Mouse (Mus musculus) midbrain, embryonic 13.5 days (tissue): ENCODE measurements at regions not wholly inside any gene's neighbourhood (a gene's known extent, or its start where the extent isn't known, plus 50 kb on each side); places are given as distances from the start of the nearest gene placed in this dataset.
A peak's percentile ranks its signal among the peaks of the same experiment; 100 is the strongest.

Experiments
- ATAC-seq: fragments of 200-750 bp; cut with Nextera tagmentation; 2 replicates; pipeline ENCODE4 v1.8.0; 2017; ENCODE audit warnings: mild to moderate bottlenecking, moderate TSS enrichment, moderate library complexity
- H3K27ac ChIP-seq: fragments of 300-500 bp; sonication (generic); 2 replicates; pipeline ENCODE4 v1.5.1; 2015; ENCODE audit warnings: inconsistent platforms, mild to moderate bottlenecking, moderate library complexity
- H3K27me3 ChIP-seq: fragments of 300-500 bp; sonication (generic); 2 replicates; pipeline ENCODE4 v1.6.1; 2015; ENCODE audit warnings: mild to moderate bottlenecking, inconsistent platforms
- H3K36me3 ChIP-seq: fragments of 300-500 bp; sonication (generic); 2 replicates; pipeline ENCODE4 v1.6.1; 2015; ENCODE audit warnings: mild to moderate bottlenecking, inconsistent platforms
- H3K4me1 ChIP-seq: fragments of 300-500 bp; sonication (generic); replicated peaks from 2 replicates; pipeline ENCODE4 v1.6.1; 2015; ENCODE audit warnings: inconsistent platforms
- H3K4me2 ChIP-seq: fragments of 300-500 bp; sonication (generic); replicated peaks from 2 replicates; pipeline ENCODE4 v1.6.1; 2015; ENCODE audit warnings: moderate library complexity, mild to moderate bottlenecking, inconsistent platforms
- H3K4me3 ChIP-seq: fragments of 300-500 bp; sonication (generic); replicated peaks from 2 replicates; pipeline ENCODE4 v1.5.1; 2015; ENCODE audit warnings: mild to moderate bottlenecking, inconsistent platforms
- H3K9ac ChIP-seq: fragments of 300-500 bp; sonication (generic); replicated peaks from 2 replicates; pipeline ENCODE4 v1.6.1; 2015; ENCODE audit warnings: mild to moderate bottlenecking, inconsistent platforms
- H3K9me3 ChIP-seq: fragments of 300-500 bp; sonication (generic); 2 replicates; pipeline ENCODE4 v1.6.1; 2016; ENCODE audit warnings: mild to moderate bottlenecking, inconsistent platforms
- WGBS: fragments of 180-500 bp; shearing (Covaris S2); methylation state at CpG from one replicate; pipeline ENCODE4 v1.1.7; 2015; 5-methylcytosine and 5-hydroxymethylcytosine counted together

DNA sequence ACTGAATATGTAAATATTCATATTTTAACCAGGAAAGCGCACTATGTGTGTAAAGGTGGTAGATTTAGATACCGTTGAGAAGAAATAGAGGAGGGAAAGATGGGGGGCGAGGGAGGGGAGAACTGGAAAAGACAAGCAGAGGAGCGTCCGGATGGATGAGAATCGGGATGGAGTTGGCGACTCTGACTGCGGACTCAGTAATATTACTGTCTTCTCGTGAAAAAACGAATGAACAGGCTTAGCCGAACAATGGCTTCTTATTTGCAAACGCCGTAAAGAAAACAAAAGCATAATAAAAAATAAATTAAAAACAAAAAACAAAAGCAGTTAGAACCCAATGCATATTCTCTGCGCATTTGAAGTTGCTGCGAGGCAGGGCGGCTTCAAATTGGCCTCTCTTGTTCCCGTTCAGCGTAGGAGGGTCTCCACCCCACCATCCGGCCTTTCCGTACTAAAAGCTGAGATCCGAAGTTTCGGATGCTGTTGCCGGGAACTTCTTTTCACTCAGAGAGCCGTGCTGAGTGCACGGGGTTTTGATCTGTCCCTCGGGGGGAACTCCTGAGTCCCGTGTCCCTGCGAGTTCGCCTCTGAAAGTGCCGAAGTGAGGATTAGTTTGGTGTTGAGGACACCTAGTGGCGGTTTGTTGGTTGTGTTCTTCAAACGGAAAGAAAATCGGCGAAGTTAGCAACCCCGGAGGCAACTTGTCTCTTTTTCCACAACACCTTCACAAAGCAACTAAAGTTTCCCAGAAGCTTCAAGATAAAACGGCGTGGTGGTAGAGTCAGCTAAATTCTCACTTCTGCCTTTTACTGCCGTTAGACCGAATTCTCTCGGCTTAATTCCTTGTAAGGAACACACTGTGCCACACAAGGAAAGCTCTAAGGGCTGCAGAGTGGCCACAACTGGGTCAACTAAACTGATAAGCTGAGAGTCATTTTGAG is 154.7 kb upstream of the Dmrta1 start:
- Histone ChIP-seq H3K27ac (no peak overlapping the region), H3K9me3 (no peaks in the 10 kb centered on the region), H3K4me1 (no peaks in the 10 kb centered on the region; the same call in 1 of the 2 replicates), H3K4me3 (peak overlapping the region; percentile 47), H3K27me3 (peaks cover 42% of the 10 kb centered on the region), H3K4me2 (peak overlapping the region; percentile 69), H3K36me3 (no peaks in the 10 kb centered on the region), H3K9ac (peak overlapping the region; percentile 45; the same call in 1 of the 2 replicates)
- peak; percentile 87 for ATAC-seq
- WGBS, result 1% methylated on average over 40 of the region's 40 CpGs

DNA sequence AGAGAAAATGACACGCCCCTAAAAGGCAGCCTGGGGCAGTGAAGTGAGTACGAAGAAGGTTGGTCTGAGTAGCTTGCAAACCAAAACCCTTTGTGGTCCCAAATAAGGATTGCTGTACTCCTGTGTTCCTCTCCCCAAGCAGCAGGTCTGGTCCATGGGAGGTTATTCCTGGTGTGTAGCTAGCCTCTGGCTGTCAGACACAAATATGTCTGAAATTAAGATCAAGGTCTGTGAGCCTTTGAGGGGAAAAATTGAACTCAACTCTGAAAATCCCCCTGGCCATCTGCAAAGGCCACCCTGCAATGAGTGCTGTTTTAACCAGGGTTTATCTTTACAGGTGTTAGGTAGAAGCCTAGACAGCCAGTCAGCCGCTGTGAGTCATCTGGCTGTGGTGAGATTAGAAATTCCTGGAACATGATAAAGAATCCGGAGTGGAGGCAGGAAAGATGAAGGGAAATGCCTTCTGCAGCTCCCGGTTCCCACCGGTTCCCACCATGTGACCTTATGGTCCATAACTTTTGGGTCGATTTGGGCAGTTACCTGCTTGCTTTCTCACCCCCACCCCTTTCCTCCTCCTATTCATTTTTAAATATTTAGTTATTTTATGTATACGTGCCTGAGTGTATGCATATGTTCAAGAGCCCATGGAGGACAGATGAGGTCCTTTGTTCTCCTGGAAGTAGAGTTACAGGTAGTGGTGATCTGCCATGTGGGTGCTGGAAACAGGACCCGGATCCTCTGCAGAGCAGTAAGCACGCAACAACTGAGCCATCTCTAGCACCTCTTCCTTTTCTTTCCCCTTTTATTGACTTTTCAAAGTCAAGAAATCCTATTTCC is 155.6 kb upstream of the Dmrta1 start:
- Histone ChIP-seq H3K36me3 (no peaks in the 10 kb centered on the region), H3K27me3 (peaks cover 42% of the 10 kb centered on the region), H3K27ac (no peak overlapping the region), H3K4me3 (peak overlapping the region; percentile 47), H3K9me3 (no peaks in the 10 kb centered on the region), H3K9ac (no peak overlapping the region), H3K4me1 (no peaks in the 10 kb centered on the region; the same call in 1 of the 2 replicates), H3K4me2 (peak overlapping the region; percentile 69)
- 16% methylated on average over 10 of the region's 10 CpGs for WGBS
- peak; percentile 22; the same call in 1 of the 2 replicates for ATAC-seq

GRCm38 (mm10) chr4:89518027-89518426 is 161.2 kb upstream of the Dmrta1 start:
- peaks cover 6% of the 10 kb centered on the region; the same call in 1 of the 2 replicates for H3K4me1 ChIP-seq
- H3K9me3 ChIP-seq, result no peaks in the 10 kb centered on the region
- H3K27me3 ChIP-seq, result peaks cover 14% of the 10 kb centered on the region
- H3K4me2 ChIP-seq, result no peak overlapping the region
- no peak overlapping the region for H3K4me3 ChIP-seq
- no peaks in the 10 kb centered on the region for H3K36me3 ChIP-seq
- H3K9ac ChIP-seq, result no peak overlapping the region
- ATAC-seq, result no peak
- H3K27ac ChIP-seq, result no peak overlapping the region
- 86% methylated on average over 3 of the region's 3 CpGs for WGBS

GRCm38 (mm10) chr4:89515823-89516411 is 163.3 kb upstream of the Dmrta1 start:
- Histone ChIP-seq H3K9ac (no peak overlapping the region), H3K4me1 (peaks cover 6% of the 10 kb centered on the region; the same call in 1 of the 2 replicates), H3K27ac (no peak overlapping the region), H3K36me3 (no peaks in the 10 kb centered on the region), H3K9me3 (no peaks in the 10 kb centered on the region), H3K27me3 (no peaks in the 10 kb centered on the region), H3K4me3 (no peak overlapping the region), H3K4me2 (no peak overlapping the region)
- 52% methylated on average over 7 of the region's 7 CpGs for WGBS
- ATAC-seq, result no peak

DNA sequence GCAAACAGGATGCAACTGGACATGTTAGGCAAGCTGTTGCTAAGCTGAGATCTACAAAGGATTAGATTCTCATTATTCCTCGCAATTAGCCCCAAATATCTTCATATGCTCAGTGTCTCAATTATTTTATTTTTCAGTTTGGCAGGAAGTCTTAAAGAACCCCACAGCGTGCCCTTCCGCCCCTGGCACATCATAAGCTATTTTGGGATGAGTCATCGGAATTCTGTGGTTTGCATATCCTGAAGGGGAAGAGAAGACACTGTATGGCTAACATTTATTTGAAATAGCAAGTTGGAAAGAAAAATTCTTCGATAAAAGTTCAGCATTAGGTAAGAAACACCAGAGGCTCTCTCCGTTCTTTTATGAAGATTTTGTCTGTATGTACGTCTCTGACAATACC is 164.3 kb upstream of the Dmrta1 start:
- no peaks in the 10 kb centered on the region for H3K36me3 ChIP-seq
- 90% methylated on average over 7 of the region's 7 CpGs for WGBS
- ATAC-seq, result no peak
- no peaks in the 10 kb centered on the region for H3K9me3 ChIP-seq
- H3K27me3 ChIP-seq, result no peaks in the 10 kb centered on the region
- no peak overlapping the region for H3K4me2 ChIP-seq
- no peak overlapping the region for H3K9ac ChIP-seq
- H3K4me3 ChIP-seq, result no peak overlapping the region
- H3K4me1 ChIP-seq, result peaks cover 6% of the 10 kb centered on the region; the same call in 1 of the 2 replicates
- H3K27ac ChIP-seq, result no peak overlapping the region

DNA sequence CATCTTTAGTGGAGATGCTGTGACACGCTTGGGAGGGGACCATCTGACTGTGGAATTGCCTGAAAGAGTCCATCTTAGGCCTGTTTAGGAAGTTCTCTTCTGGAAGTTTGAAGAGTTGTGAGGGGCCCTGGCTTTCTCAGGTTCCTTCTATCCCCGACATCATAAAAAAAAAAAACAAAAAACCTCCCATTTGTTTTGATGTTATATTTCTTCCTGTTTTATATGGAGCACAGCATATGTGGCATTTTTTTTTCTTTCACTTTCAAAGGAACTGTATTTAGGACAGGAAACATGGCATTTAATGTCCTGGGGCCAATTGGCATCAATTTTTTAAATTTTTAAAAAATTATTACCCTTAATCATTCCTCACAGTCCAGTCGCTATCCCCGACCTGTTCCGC is 168.6 kb upstream of the Dmrta1 start:
- Histone ChIP-seq H3K4me3 (no peak overlapping the region), H3K9me3 (no peaks in the 10 kb centered on the region), H3K27me3 (no peaks in the 10 kb centered on the region), H3K4me2 (no peak overlapping the region), H3K9ac (no peak overlapping the region), H3K4me1 (peaks cover 1% of the 10 kb centered on the region; the same call in 1 of the 2 replicates), H3K27ac (no peak overlapping the region), H3K36me3 (no peaks in the 10 kb centered on the region)
- 92% methylated on average over 5 of the region's 5 CpGs for WGBS
- no peak for ATAC-seq

DNA sequence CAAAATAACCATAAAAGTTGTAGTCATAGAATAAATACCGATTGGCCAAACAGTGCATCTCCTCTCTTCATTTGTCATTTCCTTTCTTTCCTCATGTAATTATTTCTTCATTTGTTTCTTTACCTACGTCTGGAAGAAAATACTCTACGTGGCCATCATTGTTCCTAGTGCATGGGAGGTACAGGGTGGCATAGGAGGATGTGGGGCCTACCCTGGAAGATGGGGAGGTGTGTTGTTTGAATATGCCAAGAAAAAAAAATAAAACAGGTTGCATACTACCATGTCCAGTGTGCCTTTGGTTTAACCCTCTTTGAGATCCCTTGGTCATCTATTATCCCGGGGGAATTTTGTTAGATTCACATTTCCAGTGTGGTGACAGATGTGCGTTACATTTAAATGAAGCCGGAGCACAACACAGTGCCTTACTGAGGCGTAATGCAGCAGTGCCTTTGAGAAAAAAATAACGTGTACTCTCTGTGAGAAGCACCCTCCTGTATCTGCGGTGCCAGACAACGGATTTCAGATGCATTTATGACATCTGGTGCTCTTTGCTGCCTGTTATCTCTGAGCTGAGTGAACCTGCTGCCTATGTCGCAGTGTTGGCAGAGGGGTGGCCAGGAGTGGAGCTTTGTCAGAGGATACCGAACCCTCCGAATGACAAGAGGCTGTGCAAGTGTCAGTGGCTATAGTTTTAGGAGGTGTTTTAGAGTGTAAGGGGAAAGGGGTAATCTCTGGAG is 169.4 kb upstream of the Dmrta1 start:
- Histone ChIP-seq H3K36me3 (no peaks in the 10 kb centered on the region), H3K4me1 (peaks cover 8% of the 10 kb centered on the region; the same call in 1 of the 2 replicates), H3K4me3 (no peak overlapping the region), H3K27me3 (no peaks in the 10 kb centered on the region), H3K9ac (no peak overlapping the region), H3K4me2 (no peak overlapping the region), H3K27ac (no peak overlapping the region), H3K9me3 (no peaks in the 10 kb centered on the region)
- no peak for ATAC-seq
- WGBS, result 85% methylated on average over 13 of the region's 13 CpGs

- Histone ChIP-seq H3K36me3 (no peaks in the 10 kb centered on the region), H3K9me3 (no peaks in the 10 kb centered on the region), H3K9ac (no peak overlapping the region), H3K4me1 (peaks cover 8% of the 10 kb centered on the region; the same call in 1 of the 2 replicates), H3K4me3 (no peak overlapping the region), H3K27ac (no peak overlapping the region), H3K4me2 (no peak overlapping the region), H3K27me3 (no peaks in the 10 kb centered on the region)
- no peak for ATAC-seq
- WGBS, result 40% methylated on average over 6 of the region's 6 CpGs
These were observed 171.0 kb upstream of the Dmrta1 start for GRCm38 (mm10) chr4:89508103-89508763.

DNA sequence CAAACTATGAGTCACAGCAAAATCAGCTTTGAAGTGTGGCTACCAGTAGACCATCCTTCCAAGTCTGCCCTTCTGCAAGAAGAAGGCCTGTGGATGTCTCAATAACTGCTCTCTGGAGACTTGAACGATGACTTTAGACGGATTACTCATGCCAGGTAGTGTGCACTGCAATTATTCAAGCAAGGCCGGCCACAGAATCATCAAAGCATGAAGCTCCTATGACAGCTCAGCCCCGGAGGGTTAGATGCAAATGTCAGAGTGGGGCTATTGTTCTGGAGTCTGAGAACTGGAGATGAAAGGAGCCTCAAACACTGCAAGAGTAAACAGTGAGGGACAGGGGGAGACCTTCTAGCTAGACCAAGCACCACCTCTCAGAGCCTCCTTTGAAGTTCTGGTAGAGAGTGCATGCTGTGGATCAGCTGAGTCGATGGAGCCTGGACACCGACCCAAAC is 173.8 kb upstream of the Dmrta1 start:
- H3K9me3 ChIP-seq, result no peaks in the 10 kb centered on the region
- no peaks in the 10 kb centered on the region for H3K36me3 ChIP-seq
- peaks cover 8% of the 10 kb centered on the region; the same call in 1 of the 2 replicates for H3K4me1 ChIP-seq
- no peak overlapping the region for H3K27ac ChIP-seq
- 0 out of 2 replicates have a peak, but pooled peaks have one; percentile 30 for ATAC-seq
- H3K4me2 ChIP-seq, result no peak overlapping the region
- H3K27me3 ChIP-seq, result no peaks in the 10 kb centered on the region
- H3K4me3 ChIP-seq, result no peak overlapping the region
- H3K9ac ChIP-seq, result no peak overlapping the region
- 20% methylated on average over 6 of the region's 6 CpGs for WGBS

- ATAC-seq, result no peak
- no peaks in the 10 kb centered on the region for H3K9me3 ChIP-seq
- H3K4me3 ChIP-seq, result no peak overlapping the region
- H3K4me1 ChIP-seq, result peaks cover 3% of the 10 kb centered on the region; the same call in 1 of the 2 replicates
- WGBS, result 82% methylated on average over 4 of the region's 4 CpGs
- no peaks in the 10 kb centered on the region for H3K36me3 ChIP-seq
- no peaks in the 10 kb centered on the region for H3K27me3 ChIP-seq
- no peak overlapping the region for H3K9ac ChIP-seq
- H3K27ac ChIP-seq, result no peak overlapping the region
- H3K4me2 ChIP-seq, result no peak overlapping the region
These were observed 179.0 kb upstream of the Dmrta1 start for GRCm38 (mm10) chr4:89500232-89500631.

DNA sequence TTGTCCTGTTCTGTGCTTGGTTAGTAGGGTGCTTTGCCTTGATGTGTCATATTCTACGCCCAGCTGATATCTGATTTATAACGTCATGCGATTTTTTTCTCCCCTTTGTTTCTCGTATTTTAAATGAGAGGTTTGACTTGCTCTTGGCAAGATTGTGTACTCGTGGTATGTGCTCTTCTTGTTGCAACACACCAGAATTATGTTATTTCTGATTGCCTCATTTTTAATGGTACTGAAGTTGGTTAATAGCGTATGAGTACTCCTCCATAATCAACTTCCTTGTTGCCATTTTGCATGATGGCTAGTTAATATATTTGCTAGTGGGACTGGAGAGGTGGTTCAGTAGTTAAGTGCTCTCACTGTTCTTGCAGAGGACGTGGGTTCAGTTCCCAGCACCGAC is 180.1 kb upstream of the Cdkn2b start:
- Histone ChIP-seq H3K9ac (no peak overlapping the region), H3K4me3 (no peak overlapping the region), H3K27ac (no peak overlapping the region), H3K4me2 (no peak overlapping the region), H3K36me3 (no peaks in the 10 kb centered on the region), H3K4me1 (no peaks in the 10 kb centered on the region), H3K27me3 (no peaks in the 10 kb centered on the region), H3K9me3 (no peaks in the 10 kb centered on the region)
- no peak for ATAC-seq
- WGBS, result 87% methylated on average over 8 of the region's 8 CpGs
